Mouse (Mus musculus): ENCODE measurements around the gene Hyal1. TPM values are rescaled to one million over a fixed set of nuclear protein-coding genes. Genes with fewer than 3 reads are reported as not detected.

The Hyal1 gene
- polyA plus RNA-seq, 1 experiment from 2014 or later = 3.6 TPM

DNA sequence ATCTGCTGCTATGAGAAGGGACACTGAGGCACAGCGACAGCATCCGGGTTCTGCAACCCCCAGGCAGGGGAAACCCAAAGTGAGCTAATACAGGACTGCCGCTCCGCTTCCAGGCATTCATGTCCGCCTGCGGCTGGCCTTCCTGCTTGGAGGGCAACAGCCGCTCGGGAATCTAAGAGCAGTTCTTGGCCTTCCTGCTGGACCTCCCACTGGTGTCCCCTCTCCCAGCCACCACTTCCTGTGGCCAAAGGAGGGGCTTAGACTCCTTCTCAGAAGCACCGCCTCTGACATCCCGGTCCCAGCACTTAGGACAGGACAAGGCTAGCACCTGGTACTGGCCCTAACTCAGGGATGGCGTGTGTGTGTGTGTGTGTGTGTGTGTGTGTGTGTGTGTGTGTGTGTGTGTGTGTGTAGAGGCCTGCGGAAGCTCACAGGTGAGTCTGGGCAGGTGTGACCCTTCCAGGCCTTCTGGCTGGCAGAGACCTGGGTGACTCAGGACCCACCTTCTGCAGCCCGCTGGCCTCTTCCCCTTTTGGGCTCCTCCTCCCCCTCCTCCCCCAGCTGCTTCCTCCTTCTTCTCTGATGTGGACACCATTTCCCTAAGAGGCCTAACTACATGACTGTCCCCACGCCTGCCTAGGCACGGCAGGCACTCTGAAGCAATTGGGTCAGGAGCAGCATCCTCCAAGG, 52.1 kb downstream of the Hyal1 start:
- no peaks in the 10 kb centered on the region for H3K27me3 ChIP-seq (ENCODE audit: control insufficient read depth, insufficient read depth, low read length)
- no peaks in the 10 kb centered on the region for H3K9me3 ChIP-seq (ENCODE audit: control insufficient read depth, low read length)
- H3K4me2 ChIP-seq (replicated peaks; ENCODE audit: low read depth, low read length) = peak overlapping the region; percentile 51
- H3K4me1 ChIP-seq (replicated peaks; ENCODE audit: control insufficient read depth, insufficient read depth, low read length) = peaks cover 61% of the 10 kb centered on the region
- peak overlapping the region; percentile 71 for H3K9ac ChIP-seq (ENCODE audit: low read depth, low read length)
- ATAC-seq (ENCODE audit: low FRiP score) = no peak
- H3K4me3 ChIP-seq (ENCODE audit: low read depth, low read length) = no peak overlapping the region; the same call in 1 of the 2 replicates
- H3K27ac ChIP-seq (ENCODE audit: low read depth, low read length) = peak overlapping the region; percentile 99
- 0 out of 2 replicates have a peak, but pooled peaks cover 8% of the 10 kb centered on the region for H3K36me3 ChIP-seq (ENCODE audit: control insufficient read depth, insufficient read depth, low read length)
- WGBS = 40% methylated on average over 15 of the region's 15 CpGs
- no peak for DNase-seq (ENCODE audit: low spot score)

DNA sequence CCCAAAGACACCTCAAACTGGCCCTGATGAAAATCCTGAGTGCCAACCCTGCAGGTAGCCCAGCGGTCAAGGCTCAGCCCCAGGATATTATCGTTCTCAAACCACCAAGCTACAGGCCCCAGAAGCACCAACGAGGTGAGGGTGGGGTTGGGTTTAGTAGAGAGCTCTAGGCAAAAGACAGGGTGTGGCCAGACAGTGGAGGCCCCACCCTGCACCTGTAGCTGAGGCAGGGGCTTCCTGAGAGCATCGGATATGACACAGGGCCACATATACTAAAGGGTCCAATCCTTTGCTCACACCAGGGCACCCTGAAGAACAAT, 52.6 kb downstream of the Hyal1 start:
- H3K36me3 ChIP-seq (ENCODE audit: control insufficient read depth, insufficient read depth, low read length) = 0 out of 2 replicates have a peak, but pooled peaks cover 4% of the 10 kb centered on the region
- no peak for ATAC-seq (ENCODE audit: low FRiP score)
- no peaks in the 10 kb centered on the region for H3K27me3 ChIP-seq (ENCODE audit: control insufficient read depth, insufficient read depth, low read length)
- peak overlapping the region; percentile 51 for H3K4me2 ChIP-seq (replicated peaks; ENCODE audit: low read depth, low read length)
- DNase-seq (ENCODE audit: low spot score) = no peak
- no peaks in the 10 kb centered on the region for H3K9me3 ChIP-seq (ENCODE audit: control insufficient read depth, low read length)
- 37% methylated on average over 4 of the region's 4 CpGs for WGBS
- peak overlapping the region; percentile 99 for H3K27ac ChIP-seq (ENCODE audit: low read depth, low read length)
- peak overlapping the region; percentile 71 for H3K9ac ChIP-seq (ENCODE audit: low read depth, low read length)
- peaks cover 61% of the 10 kb centered on the region for H3K4me1 ChIP-seq (replicated peaks; ENCODE audit: control insufficient read depth, insufficient read depth, low read length)
- peak overlapping the region; percentile 10 for H3K4me3 ChIP-seq (ENCODE audit: low read depth, low read length)

- Histone ChIP-seq H3K27me3 (ENCODE audit: control insufficient read depth, insufficient read depth, low read length) (no peaks in the 10 kb centered on the region), H3K36me3 (ENCODE audit: control insufficient read depth, insufficient read depth, low read length) (0 out of 2 replicates have a peak, but pooled peaks cover 2% of the 10 kb centered on the region), H3K27ac (ENCODE audit: low read depth, low read length) (peak overlapping the region; percentile 99), H3K4me2 (replicated peaks; ENCODE audit: low read depth, low read length) (peak overlapping the region; percentile 51), H3K4me3 (ENCODE audit: low read depth, low read length) (peak overlapping the region; percentile 25), H3K9me3 (ENCODE audit: control insufficient read depth, low read length) (no peaks in the 10 kb centered on the region), H3K9ac (ENCODE audit: low read depth, low read length) (peak overlapping the region; percentile 71), H3K4me1 (replicated peaks; ENCODE audit: control insufficient read depth, insufficient read depth, low read length) (peaks cover 59% of the 10 kb centered on the region)
- DNase-seq (ENCODE audit: low spot score) (peak; percentile 69), ATAC-seq (ENCODE audit: low FRiP score) (peak; percentile 2; the same call in 1 of the 2 replicates)
- WGBS = 12% methylated on average over 14 of the region's 14 CpGs
These were observed 53.2 kb downstream of the Hyal1 start for GRCm38 (mm10) chr9:107629901-107630425.

- Histone ChIP-seq H3K9ac (ENCODE audit: low read depth, low read length) (peak overlapping the region; percentile 71), H3K9me3 (ENCODE audit: control insufficient read depth, low read length) (no peaks in the 10 kb centered on the region), H3K27me3 (ENCODE audit: control insufficient read depth, insufficient read depth, low read length) (no peaks in the 10 kb centered on the region), H3K4me2 (replicated peaks; ENCODE audit: low read depth, low read length) (peak overlapping the region; percentile 51), H3K4me1 (replicated peaks; ENCODE audit: control insufficient read depth, insufficient read depth, low read length) (peaks cover 61% of the 10 kb centered on the region), H3K27ac (ENCODE audit: low read depth, low read length) (peak overlapping the region; percentile 99), H3K36me3 (ENCODE audit: control insufficient read depth, insufficient read depth, low read length) (no peaks in the 10 kb centered on the region), H3K4me3 (ENCODE audit: low read depth, low read length) (peak overlapping the region; percentile 25)
- peak; percentile 57 for ATAC-seq (ENCODE audit: low FRiP score)
- 0% methylated on average over 4 of the region's 4 CpGs for WGBS
- DNase-seq (ENCODE audit: low spot score) = peak; percentile 89
These were observed 53.8 kb downstream of the Hyal1 start for GRCm38 (mm10) chr9:107630576-107630975.

Other genes with a start within 250 kb of the Hyal1 start
- gene Hemk1, start 238.6 kb upstream of the Hyal1 start, polyA plus RNA-seq (2014; fragmentation: Nextera tagmentation; extraction: Ambion mirVana) = 9.7 and 10.8 TPM in 2 replicates
- gene 6430571L13Rik, start 236.3 kb upstream of the Hyal1 start, polyA plus RNA-seq (2014; fragmentation: Nextera tagmentation; extraction: Ambion mirVana) = 1.6 and 1.9 TPM in 2 replicates
- 2.0 and 4.2 TPM in 2 replicates for gene Cacna2d2, start 177.3 kb upstream of the Hyal1 start, polyA plus RNA-seq (2014; fragmentation: Nextera tagmentation; extraction: Ambion mirVana)
- 38.8 and 46.5 TPM in 2 replicates for gene Tmem115, start 43.0 kb upstream of the Hyal1 start, polyA plus RNA-seq (2014; fragmentation: Nextera tagmentation; extraction: Ambion mirVana)
- gene Cyb561d2, start 34.7 kb upstream of the Hyal1 start, polyA plus RNA-seq (2014; fragmentation: Nextera tagmentation; extraction: Ambion mirVana) = 19.6 and 21.2 TPM in 2 replicates
- 46.2 and 46.5 TPM in 2 replicates for gene Nprl2, start 34.7 kb upstream of the Hyal1 start, polyA plus RNA-seq (2014; fragmentation: Nextera tagmentation; extraction: Ambion mirVana)
- 3.7 and 5.0 TPM in 2 replicates for gene Zmynd10, start 29.6 kb upstream of the Hyal1 start, polyA plus RNA-seq (2014; fragmentation: Nextera tagmentation; extraction: Ambion mirVana)
- 39.7 and 41.2 TPM in 2 replicates for gene Rassf1, start 25.4 kb upstream of the Hyal1 start, polyA plus RNA-seq (2014; fragmentation: Nextera tagmentation; extraction: Ambion mirVana)
- 88.2 and 92.4 TPM in 2 replicates for gene Tusc2, start 13.7 kb upstream of the Hyal1 start, polyA plus RNA-seq (2014; fragmentation: Nextera tagmentation; extraction: Ambion mirVana)
- gene Hyal2, start 9.0 kb upstream of the Hyal1 start, polyA plus RNA-seq (2014; fragmentation: Nextera tagmentation; extraction: Ambion mirVana) = 116 and 123 TPM in 2 replicates
- gene Naa80, start 2.0 kb downstream of the Hyal1 start, polyA plus RNA-seq (2014; fragmentation: Nextera tagmentation; extraction: Ambion mirVana) = 10.5 and 11.3 TPM in 2 replicates
- 0.18 and 0.39 TPM in 2 replicates for gene Hyal3, start 3.9 kb downstream of the Hyal1 start, polyA plus RNA-seq (2014; fragmentation: Nextera tagmentation; extraction: Ambion mirVana)
- gene Ifrd2, start 10.7 kb downstream of the Hyal1 start, polyA plus RNA-seq (2014; fragmentation: Nextera tagmentation; extraction: Ambion mirVana) = 26.9 and 27.7 TPM in 2 replicates
- gene Sema3b, start 32.3 kb downstream of the Hyal1 start, polyA plus RNA-seq (2014; fragmentation: Nextera tagmentation; extraction: Ambion mirVana) = 1.4 and 1.6 TPM in 2 replicates
- gene Gnai2, start 58.4 kb downstream of the Hyal1 start, polyA plus RNA-seq (2014; fragmentation: Nextera tagmentation; extraction: Ambion mirVana) = 529 and 534 TPM in 2 replicates
- 8.0 and 9.8 TPM in 2 replicates for gene Slc38a3, start 92.6 kb downstream of the Hyal1 start, polyA plus RNA-seq (2014; fragmentation: Nextera tagmentation; extraction: Ambion mirVana)
- 0.84 and 1.2 TPM in 2 replicates for gene Gnat1, start 102.8 kb downstream of the Hyal1 start, polyA plus RNA-seq (2014; fragmentation: Nextera tagmentation; extraction: Ambion mirVana)
- gene Sema3f, start 133.5 kb downstream of the Hyal1 start, polyA plus RNA-seq (2014; fragmentation: Nextera tagmentation; extraction: Ambion mirVana) = 10.7 and 12.0 TPM in 2 replicates
- 198 and 241 TPM in 2 replicates for gene Rbm5, start 194.1 kb downstream of the Hyal1 start, polyA plus RNA-seq (2014; fragmentation: Nextera tagmentation; extraction: Ambion mirVana)